18 mouse cellular contexts compared by ENCODE assay signal in the genomic region with DNA sequence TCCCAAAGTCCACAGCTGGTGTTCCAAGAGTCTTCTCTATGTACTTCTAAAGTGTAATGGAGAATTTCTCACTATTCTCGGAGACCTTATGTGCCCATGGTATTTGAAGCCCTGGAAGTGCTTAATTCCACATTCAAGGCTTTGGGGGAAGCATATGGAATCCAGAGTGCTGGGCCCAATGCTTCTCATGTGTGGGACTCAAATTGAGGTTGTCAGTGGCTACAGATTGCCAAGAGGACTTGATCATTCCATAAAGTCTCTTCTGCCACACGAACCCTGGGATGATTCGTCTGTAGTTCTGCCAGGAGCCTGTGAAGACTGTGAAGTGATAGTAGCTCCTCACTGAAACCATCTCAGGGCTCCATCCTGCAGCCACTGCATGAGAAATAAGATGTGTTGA.
DNase-seq lines count a peak whose midpoint lies in the region; ATAC-seq lines count a peak whose summit lies in the region.
"Had no signal": no experiment of that assay in that cellular context is flagged by ENCODE, and none has a peak within 500 bp of the region (broad histone marks: within the 10 kb centered on the region; RNA-seq: fewer than 3 reads in every experiment).

No protein-coding gene starts in this region.

- peak; percentile 46 for DNase-seq in heart, adult 11 months
- DNase-seq in left cerebral cortex, adult 11 months (ENCODE audit: low spot score): peak; percentile 7
- no peak for DNase-seq in left cerebral cortex, adult 18-20 months (ENCODE audit: low spot score in 2 of 2)
- peak; percentile 37 for DNase-seq in brain, adult 2 months (ENCODE audit: low read depth, low spot score)
- no peak for DNase-seq in lung, postnatal 4 days
- DNase-seq: adrenal gland, adult 2 months; adrenal gland, postnatal 10 days; adrenal gland, postnatal 25 days; cerebellum, adult 11-12 months; cerebellum, adult 2 months; cerebellum, adult 9-10 months; cerebellum, postnatal 10 days; cerebellum, postnatal 25 days had no signal

- no peak for ATAC-seq in heart, embryonic 11.5 days (replicated peaks; ENCODE audit: insufficient number of reproducible peaks, low FRiP score, low TSS enrichment)
- ATAC-seq: forebrain, embryonic 13.5 days; forebrain, embryonic 15.5 days had no signal

- no peak overlapping the region for H3K27ac ChIP-seq in heart, embryonic 11.5 days (ENCODE audit: low read depth, low read length)
- H3K27ac ChIP-seq: embryonic facial prominence, embryonic 10.5 days; embryonic facial prominence, embryonic 12.5 days; forebrain, embryonic 13.5 days; forebrain, embryonic 15.5 days had no signal

- H3K4me3 ChIP-seq in heart, embryonic 11.5 days (ENCODE audit: low read depth, low read length): no peak overlapping the region
- H3K4me3 ChIP-seq: embryonic facial prominence, embryonic 10.5 days; embryonic facial prominence, embryonic 12.5 days; forebrain, embryonic 13.5 days; forebrain, embryonic 15.5 days had no signal

- no peaks in the 10 kb centered on the region for H3K27me3 ChIP-seq in heart, embryonic 11.5 days (ENCODE audit: control insufficient read depth, insufficient read depth, low read length)
- H3K27me3 ChIP-seq: embryonic facial prominence, embryonic 12.5 days; forebrain, embryonic 13.5 days; forebrain, embryonic 15.5 days had no signal

- no peaks in the 10 kb centered on the region for H3K4me1 ChIP-seq in heart, embryonic 11.5 days (ENCODE audit: control insufficient read depth, insufficient read depth, low read length)
- H3K4me1 ChIP-seq: embryonic facial prominence, embryonic 10.5 days; embryonic facial prominence, embryonic 12.5 days had no signal

- no peak overlapping the region for H3K4me2 ChIP-seq in heart, embryonic 11.5 days
- H3K4me2 ChIP-seq: embryonic facial prominence, embryonic 12.5 days; forebrain, embryonic 13.5 days; forebrain, embryonic 15.5 days had no signal

- no peak overlapping the region for H3K9ac ChIP-seq in heart, embryonic 11.5 days (ENCODE audit: low read depth, low read length)
- H3K9ac ChIP-seq: embryonic facial prominence, embryonic 12.5 days; forebrain, embryonic 13.5 days; forebrain, embryonic 15.5 days had no signal

- 81% methylated on average over 3 of the region's 3 CpGs for WGBS in heart, embryonic 11.5 days (ENCODE audit: insufficient replicate concordance)

- H3K9me3 ChIP-seq in heart, embryonic 11.5 days (replicated peaks; ENCODE audit: control insufficient read depth, low read length): no peaks in the 10 kb centered on the region
- H3K9me3 ChIP-seq: embryonic facial prominence, embryonic 10.5 days; embryonic facial prominence, embryonic 12.5 days; forebrain, embryonic 13.5 days; forebrain, embryonic 15.5 days had no signal

- no peaks in the 10 kb centered on the region for H3K36me3 ChIP-seq in heart, embryonic 11.5 days (ENCODE audit: control insufficient read depth, insufficient read depth, low read length)
- H3K36me3 ChIP-seq: embryonic facial prominence, embryonic 10.5 days; embryonic facial prominence, embryonic 12.5 days; forebrain, embryonic 15.5 days had no signal

Comparison
In these comparisons a context has a peak if more than half of its experiments do, and no peak if none do; other contexts are left out.
1. DNase-seq: peak in heart, adult 11 months (single experiment), left cerebral cortex, adult 11 months (single experiment) and brain, adult 2 months (single experiment); none in left cerebral cortex, adult 18-20 months (0 of 2) and lung, postnatal 4 days (0 of 2).